Mouse (Mus musculus) neural tube, embryonic 11.5 days (tissue): ENCODE measurements around the gene Pdxk. TPM values are rescaled to one million over a fixed set of nuclear protein-coding genes. Genes with fewer than 3 reads are reported as not detected.

Experiments
- ATAC-seq: fragments of 200-750 bp; cut with Nextera tagmentation; 2 replicates; pipeline ENCODE4 v1.8.0; 2017; ENCODE audit warnings: moderate number of reproducible peaks, mild to moderate bottlenecking, moderate TSS enrichment, moderate library complexity; ENCODE audit not compliant: insufficient read depth, low FRiP score, low TSS enrichment
- DNase-seq: peaks from one replicate; pipeline ENCODE4 v3.0.0-alpha.2; 2015; ENCODE audit warnings: low spot score
- H3K27ac ChIP-seq: fragments of 300-500 bp; sonication (generic); 2 replicates; pipeline ENCODE4 v1.5.1; 2014; ENCODE audit warnings: low read depth, mild to moderate bottlenecking, low read length
- H3K27me3 ChIP-seq: fragments of 300-500 bp; sonication (generic); 2 replicates; pipeline ENCODE4 v1.6.1; 2014; ENCODE audit warnings: mild to moderate bottlenecking, low read length, mixed read lengths; ENCODE audit not compliant: control insufficient read depth, insufficient read depth
- H3K36me3 ChIP-seq: fragments of 300-500 bp; sonication (generic); 2 replicates; pipeline ENCODE4 v1.6.1; 2014; ENCODE audit warnings: mild to moderate bottlenecking, low read length, moderate library complexity, mixed read lengths; ENCODE audit not compliant: control insufficient read depth, insufficient read depth
- H3K4me1 ChIP-seq: fragments of 300-500 bp; sonication (generic); 2 replicates; pipeline ENCODE4 v1.6.1; 2014; ENCODE audit warnings: low read length, mixed read lengths; ENCODE audit not compliant: control insufficient read depth, insufficient read depth
- H3K4me2 ChIP-seq: fragments of 300-500 bp; sonication (generic); 2 replicates; pipeline ENCODE4 v1.6.1; 2014; ENCODE audit warnings: low read depth, mild to moderate bottlenecking, moderate library complexity
- H3K4me3 ChIP-seq: fragments of 300-500 bp; sonication (generic); 2 replicates; pipeline ENCODE4 v1.5.1; 2014; ENCODE audit warnings: low read depth, low read length
- H3K9ac ChIP-seq: fragments of 300-500 bp; sonication (generic); 2 replicates; pipeline ENCODE4 v1.6.1; 2014; ENCODE audit warnings: mild to moderate bottlenecking, low read length
- H3K9me3 ChIP-seq: fragments of 300-500 bp; sonication (generic); 2 replicates; pipeline ENCODE4 v1.6.1; 2016; ENCODE audit warnings: low read length; ENCODE audit not compliant: control insufficient read depth
- WGBS: fragments of 180-500 bp; shearing (Covaris S2); extraction: QIAGEN DNeasy Blood & Tissue Kit; methylation state at CpG from one replicate; pipeline ENCODE4 v1.1.7; 2014; 5-methylcytosine and 5-hydroxymethylcytosine counted together
- polyA plus RNA-seq: library from polyadenylated mRNA; unstranded; fragments of >200 nt; fragmentation: Nextera tagmentation; extraction: Ambion mirVana; gene quantifications from 2 replicates; pipeline ENCODE4 v1.2.1, GENCODE M21; 2014

Pdxk gene
- polyA plus RNA-seq, 1 experiment from 2014 or later, result 6.9 TPM

- Histone ChIP-seq H3K4me1 (no peaks in the 10 kb centered on the region), H3K27me3 (no peaks in the 10 kb centered on the region), H3K27ac (no peak overlapping the region), H3K4me2 (no peak overlapping the region), H3K9me3 (no peaks in the 10 kb centered on the region), H3K4me3 (no peak overlapping the region), H3K9ac (no peak overlapping the region), H3K36me3 (no peaks in the 10 kb centered on the region)
- ATAC-seq (no peak), DNase-seq (no peak)
- WGBS, result 76% methylated on average over 8 of the region's 8 CpGs
These were observed 10.0 kb upstream of the Pdxk start for GRCm38 (mm10) chr10:78474759-78475158.

- Histone ChIP-seq H3K4me2 (no peak overlapping the region), H3K27ac (no peak overlapping the region), H3K4me3 (no peak overlapping the region), H3K36me3 (no peaks in the 10 kb centered on the region), H3K9me3 (no peaks in the 10 kb centered on the region), H3K27me3 (no peaks in the 10 kb centered on the region), H3K4me1 (no peaks in the 10 kb centered on the region), H3K9ac (no peak overlapping the region)
- 68% methylated on average over 5 of the region's 5 CpGs for WGBS
- no peak for ATAC-seq
- DNase-seq, result no peak
These were observed 8.7 kb upstream of the Pdxk start for GRCm38 (mm10) chr10:78473434-78473833.

- Histone ChIP-seq H3K9me3 (no peaks in the 10 kb centered on the region), H3K4me3 (no peak overlapping the region), H3K27ac (no peak overlapping the region), H3K9ac (no peak overlapping the region), H3K4me1 (no peaks in the 10 kb centered on the region), H3K36me3 (no peaks in the 10 kb centered on the region), H3K27me3 (no peaks in the 10 kb centered on the region), H3K4me2 (no peak overlapping the region)
- 87% methylated on average over 3 of the region's 3 CpGs for WGBS
- ATAC-seq (no peak), DNase-seq (no peak)
These were observed 7.3 kb upstream of the Pdxk start for GRCm38 (mm10) chr10:78472046-78472445.

- no peaks in the 10 kb centered on the region for H3K36me3 ChIP-seq
- H3K4me2 ChIP-seq, result peak overlapping the region; percentile 6; the same call in 1 of the 2 replicates
- no peak overlapping the region for H3K4me3 ChIP-seq
- 41% methylated on average over 15 of the region's 15 CpGs for WGBS
- no peaks in the 10 kb centered on the region for H3K27me3 ChIP-seq
- 0 out of 2 replicates have a peak, but pooled peaks have one; percentile 20 for ATAC-seq
- no peaks in the 10 kb centered on the region for H3K4me1 ChIP-seq
- DNase-seq, result no peak
- H3K9ac ChIP-seq, result no peak overlapping the region
- no peaks in the 10 kb centered on the region for H3K9me3 ChIP-seq
- H3K27ac ChIP-seq, result no peak overlapping the region
These were observed 6.0 kb upstream of the Pdxk start for GRCm38 (mm10) chr10:78470582-78471313.

- no peaks in the 10 kb centered on the region for H3K9me3 ChIP-seq
- H3K4me2 ChIP-seq, result no peak overlapping the region
- no peaks in the 10 kb centered on the region for H3K27me3 ChIP-seq
- ATAC-seq, result no peak
- no peak overlapping the region for H3K9ac ChIP-seq
- peaks cover 8% of the 10 kb centered on the region for H3K4me1 ChIP-seq
- H3K36me3 ChIP-seq, result no peaks in the 10 kb centered on the region
- H3K27ac ChIP-seq, result no peak overlapping the region
- H3K4me3 ChIP-seq, result no peak overlapping the region
- DNase-seq, result no peak
- WGBS, result 40% methylated on average over 2 of the region's 2 CpGs
These were observed 3.1 kb upstream of the Pdxk start for GRCm38 (mm10) chr10:78467761-78468310.

- Histone ChIP-seq H3K36me3 (no peaks in the 10 kb centered on the region), H3K4me2 (no peak overlapping the region), H3K27ac (no peak overlapping the region), H3K4me3 (no peak overlapping the region), H3K9ac (no peak overlapping the region), H3K27me3 (no peaks in the 10 kb centered on the region), H3K9me3 (no peaks in the 10 kb centered on the region), H3K4me1 (peaks cover 8% of the 10 kb centered on the region)
- ATAC-seq, result no peak
- DNase-seq, result no peak
- WGBS, result 88% methylated on average over 9 of the region's 9 CpGs
These were observed 1.9 kb upstream of the Pdxk start for GRCm38 (mm10) chr10:78466647-78467046.

GRCm38 (mm10) chr10:78465472-78465871 lies 697 bp upstream of the Pdxk start:
- ATAC-seq, result no peak
- WGBS, result 80% methylated on average over 3 of the region's 3 CpGs
- H3K27ac ChIP-seq, result no peak overlapping the region

GRCm38 (mm10) chr10:78464201-78464791 lies 479 bp downstream of the Pdxk start:
- H3K4me1 ChIP-seq, result peaks cover 8% of the 10 kb centered on the region
- 2% methylated on average over 32 of the region's 32 CpGs for WGBS
- peak overlapping the region; percentile 63 for H3K9ac ChIP-seq
- ATAC-seq, result peak; percentile 38
- H3K4me3 ChIP-seq, result peak overlapping the region; percentile 66
- no peaks in the 10 kb centered on the region for H3K9me3 ChIP-seq
- no peak overlapping the region for H3K27ac ChIP-seq
- H3K36me3 ChIP-seq, result no peaks in the 10 kb centered on the region
- no peak for DNase-seq
- no peaks in the 10 kb centered on the region for H3K27me3 ChIP-seq
- peak overlapping the region; percentile 97 for H3K4me2 ChIP-seq

More at GRCm38 (mm10) chr10:78465472-78465871, 697 bp upstream of the Pdxk start:
- Histone ChIP-seq H3K4me2 (no peak overlapping the region), H3K36me3 (no peaks in the 10 kb centered on the region), H3K9me3 (no peaks in the 10 kb centered on the region), H3K9ac (0 out of 2 replicates have a peak overlapping the region, but pooled peaks have one; percentile 2), H3K27me3 (no peaks in the 10 kb centered on the region), H3K4me1 (peaks cover 8% of the 10 kb centered on the region), H3K4me3 (no peak overlapping the region)
- no peak for DNase-seq
